Mouse (Mus musculus): ENCODE data around the gene Zdhhc18.

Gene Zdhhc18

GRCm38 (mm10) chr4:133649989-133650699 lies at the start of gene Zdhhc18:
Zdhhc18 (minus strand) TSS chr4:133650154.
- no peak for DNase-seq (ENCODE audit: low read depth, low spot score)

- no peak for DNase-seq (ENCODE audit: low read depth, low spot score)
Observed at GRCm38 (mm10) chr4:133695363-133695762, 45.4 kb upstream of the Zdhhc18 start.

- DNase-seq (ENCODE audit: low read depth, low spot score), result no peak
Observed at GRCm38 (mm10) chr4:133690252-133690651, 40.3 kb upstream of the Zdhhc18 start.

GRCm38 (mm10) chr4:133688417-133689067 lies 38.6 kb upstream of the Zdhhc18 start:
- no peak for DNase-seq (ENCODE audit: low read depth, low spot score)

GRCm38 (mm10) chr4:133687126-133687525 lies 37.2 kb upstream of the Zdhhc18 start:
- DNase-seq (ENCODE audit: low read depth, low spot score), result no peak

- no peak for DNase-seq (ENCODE audit: low read depth, low spot score)
Observed at GRCm38 (mm10) chr4:133686512-133686911, 36.6 kb upstream of the Zdhhc18 start.

GRCm38 (mm10) chr4:133680206-133680786 lies 30.3 kb upstream of the Zdhhc18 start:
- DNase-seq (ENCODE audit: low read depth, low spot score), result no peak

GRCm38 (mm10) chr4:133679629-133680028 lies 29.7 kb upstream of the Zdhhc18 start:
- DNase-seq (ENCODE audit: low read depth, low spot score), result no peak

- no peak for DNase-seq (ENCODE audit: low read depth, low spot score)
Observed at GRCm38 (mm10) chr4:133677266-133677665, 27.3 kb upstream of the Zdhhc18 start.

GRCm38 (mm10) chr4:133676189-133676588 lies 26.2 kb upstream of the Zdhhc18 start:
- no peak for DNase-seq (ENCODE audit: low read depth, low spot score)

GRCm38 (mm10) chr4:133675594-133676016 lies 25.7 kb upstream of the Zdhhc18 start:
- DNase-seq (ENCODE audit: low read depth, low spot score), result no peak

- DNase-seq (ENCODE audit: low read depth, low spot score), result no peak
Observed at GRCm38 (mm10) chr4:133674331-133674695, 24.4 kb upstream of the Zdhhc18 start.

- no peak for DNase-seq (ENCODE audit: low read depth, low spot score)
Observed at GRCm38 (mm10) chr4:133673666-133674330, 23.8 kb upstream of the Zdhhc18 start.

- DNase-seq (ENCODE audit: low read depth, low spot score), result no peak
Observed at GRCm38 (mm10) chr4:133672845-133673647, 23.1 kb upstream of the Zdhhc18 start.

- peak; percentile 77 for DNase-seq (ENCODE audit: low read depth, low spot score)
Observed at GRCm38 (mm10) chr4:133671881-133672844, 22.2 kb upstream of the Zdhhc18 start, which contains the start of gene Pigv. Pigv (minus strand) TSS chr4:133672647.

- DNase-seq (ENCODE audit: low read depth, low spot score), result peak; percentile 61
Observed at GRCm38 (mm10) chr4:133671184-133671880, 21.4 kb upstream of the Zdhhc18 start.

GRCm38 (mm10) chr4:133669652-133670210 lies 19.8 kb upstream of the Zdhhc18 start:
- DNase-seq (ENCODE audit: low read depth, low spot score), result no peak

- DNase-seq (ENCODE audit: low read depth, low spot score), result no peak
Observed at GRCm38 (mm10) chr4:133668537-133668936, 18.6 kb upstream of the Zdhhc18 start.

- no peak for DNase-seq (ENCODE audit: low read depth, low spot score)
Observed at GRCm38 (mm10) chr4:133666199-133666598, 16.2 kb upstream of the Zdhhc18 start.

Data from retina, adult 2 months (tissue).